Mouse (Mus musculus) ES-Bruce4 (cell line): ENCODE results near the gene Tsnax.

ENCODE experiments used
- CTCF ChIP-seq: IDR thresholded peaks from one replicate; pipeline ENCODE4 v1.8.1; 2011; ENCODE audit warnings: low read depth, low read length
- EP300 ChIP-seq: IDR thresholded peaks from 2 replicates; pipeline ENCODE4 v1.6.1; 2011; ENCODE audit warnings: low read depth, low read length; ENCODE audit not compliant: insufficient read depth
- POLR2A ChIP-seq: IDR thresholded peaks from one replicate; pipeline ENCODE4 v1.8.1; 2011; ENCODE audit warnings: low read length; ENCODE audit not compliant: insufficient read depth

GRCm38 (mm10) chr8:125053505-125054435 lies 41.0 kb downstream of the Tsnax start, which contains the start of gene Disc1:
- TF ChIP-seq CTCF (no peak), POLR2A (no peak), EP300 (no peak)
